Mouse (Mus musculus) right cerebral cortex, postnatal 10 days (tissue): ENCODE measurements at regions not wholly inside any gene's neighbourhood (a gene's known extent, or its start where the extent isn't known, plus 50 kb on each side); places are given as distances from the start of the nearest gene placed in this dataset.

ENCODE experiments used
- DNase-seq, 2 experiments: peaks; one replicate each; pipeline ENCODE4 v3.0.0; 2021; ENCODE audit warnings: low spot score in 2 of 2

GRCm38 (mm10) chr11:19463730-19464358 lies 445.1 kb upstream of the Meis1 start:
- no peak for DNase-seq

- DNase-seq: no peak
Measured at GRCm38 (mm10) chr11:19468373-19468772, 449.6 kb upstream of the Meis1 start.

GRCm38 (mm10) chr11:19468803-19469202 lies 450.0 kb upstream of the Meis1 start:
- DNase-seq: no peak

GRCm38 (mm10) chr11:19470648-19471341 lies 452.0 kb upstream of the Meis1 start:
- no peak for DNase-seq

- no peak for DNase-seq
Measured at GRCm38 (mm10) chr11:19475068-19475786, 448.9 kb upstream of the Spred2 start.

- no peak for DNase-seq
Measured at GRCm38 (mm10) chr11:19493089-19493756, 431.0 kb upstream of the Spred2 start.

- no peak for DNase-seq
Measured at GRCm38 (mm10) chr11:19521721-19522120, 402.5 kb upstream of the Spred2 start.

- peak; percentile 57 to 68 for DNase-seq
Measured at GRCm38 (mm10) chr11:19523853-19524487, 400.2 kb upstream of the Spred2 start.

GRCm38 (mm10) chr11:19529126-19529525 lies 395.0 kb upstream of the Spred2 start:
- DNase-seq: no peak

- no peak for DNase-seq
Measured at GRCm38 (mm10) chr11:19530652-19531051, 393.5 kb upstream of the Spred2 start.

GRCm38 (mm10) chr11:19531255-19532003 lies 392.7 kb upstream of the Spred2 start:
- no peak for DNase-seq

- no peak for DNase-seq
Measured at GRCm38 (mm10) chr11:19532867-19533266, 391.3 kb upstream of the Spred2 start.

- DNase-seq: no peak
Measured at GRCm38 (mm10) chr11:19533701-19534100, 390.5 kb upstream of the Spred2 start.

- DNase-seq: no peak
Measured at GRCm38 (mm10) chr11:19535215-19535614, 389.0 kb upstream of the Spred2 start.

GRCm38 (mm10) chr11:19546226-19546625 lies 377.9 kb upstream of the Spred2 start:
- no peak for DNase-seq

- no peak for DNase-seq
Measured at GRCm38 (mm10) chr11:19554316-19554946, 369.7 kb upstream of the Spred2 start.

GRCm38 (mm10) chr11:19554947-19555770 lies 369.0 kb upstream of the Spred2 start:
- no peak for DNase-seq

GRCm38 (mm10) chr11:19560452-19560851 lies 363.7 kb upstream of the Spred2 start:
- DNase-seq: no peak

- no peak for DNase-seq
Measured at GRCm38 (mm10) chr11:19562668-19563067, 361.5 kb upstream of the Spred2 start.

- DNase-seq: peak in 1 of 2 experiments; percentile 3
Measured at GRCm38 (mm10) chr11:19585228-19585627, 338.9 kb upstream of the Spred2 start.
